Mouse (Mus musculus) megakaryocyte, embryonic 14.5 days (primary cell): ENCODE measurements around the gene Ptdss2. TPM values are rescaled to one million over a fixed set of nuclear protein-coding genes. Genes with fewer than 3 reads are reported as not detected.

Experiments
- H3K27me3 ChIP-seq: replicated peaks from 2 replicates; pipeline ENCODE3; 2012; ENCODE audit warnings: inconsistent platforms
- H3K36me3 ChIP-seq: replicated peaks from 2 replicates; pipeline ENCODE3; 2012; ENCODE audit warnings: low read length, inconsistent platforms, mixed read lengths
- H3K4me1 ChIP-seq: 2 replicates; pipeline ENCODE4 v1.6.1; 2012; ENCODE audit warnings: inconsistent platforms
- H3K4me3 ChIP-seq: replicated peaks from 2 replicates; pipeline ENCODE3; 2012; ENCODE audit warnings: moderate library complexity, mild to moderate bottlenecking, inconsistent platforms
- H3K9me3 ChIP-seq: 2 replicates; pipeline ENCODE4 v1.6.1; 2012; ENCODE audit warnings: inconsistent platforms
- FLI1 ChIP-seq: IDR thresholded peaks from 2 replicates; pipeline ENCODE4 v1.6.1; 2012; ENCODE audit warnings: low read length, inconsistent platforms, mixed read lengths
- GATA1 ChIP-seq: IDR thresholded peaks from 3 replicates; pipeline ENCODE4 v1.6.1; 2012; ENCODE audit warnings: mixed read lengths, low read length, inconsistent platforms, borderline replicate concordance
- polyA plus RNA-seq: library from polyadenylated mRNA; stranded (reverse); fragments of >175 nt; gene quantifications from 2 replicates; pipeline ENCODE4 v1.2.3, GENCODE M21; 2012; ENCODE audit warnings: low replicate concordance; ENCODE audit not compliant: insufficient read depth

Ptdss2 gene
- polyA plus RNA-seq, 1 experiment: 81.5 TPM

GRCm38 (mm10) chr7:141094487-141095205 is 27.5 kb upstream of the Ptdss2 start:
- H3K9me3 ChIP-seq: no peaks in the 10 kb centered on the region
- no peaks in the 10 kb centered on the region for H3K27me3 ChIP-seq
- peaks cover 81% of the 10 kb centered on the region for H3K4me1 ChIP-seq
- H3K4me3 ChIP-seq: peak overlapping the region; percentile 95
- TF ChIP-seq FLI1 (no peak), GATA1 (no peak)
- peaks cover 58% of the 10 kb centered on the region for H3K36me3 ChIP-seq

GRCm38 (mm10) chr7:141096021-141096420 is 26.2 kb upstream of the Ptdss2 start:
- Histone ChIP-seq H3K4me1 (peaks cover 69% of the 10 kb centered on the region), H3K4me3 (peak overlapping the region; percentile 95)
- TF ChIP-seq GATA1 (no peak), FLI1 (no peak)

GRCm38 (mm10) chr7:141096649-141097056 is 25.5 kb upstream of the Ptdss2 start:
- peak overlapping the region; percentile 95 for H3K4me3 ChIP-seq

More at GRCm38 (mm10) chr7:141096021-141096420, 26.2 kb upstream of the Ptdss2 start:
- peaks cover 2% of the 10 kb centered on the region for H3K27me3 ChIP-seq
- peaks cover 45% of the 10 kb centered on the region for H3K36me3 ChIP-seq
- H3K9me3 ChIP-seq: no peaks in the 10 kb centered on the region

GRCm38 (mm10) chr7:141097177-141097576 is 25.0 kb upstream of the Ptdss2 start:
- H3K4me3 ChIP-seq: peak overlapping the region; percentile 95
- H3K36me3 ChIP-seq: peaks cover 33% of the 10 kb centered on the region
- H3K27me3 ChIP-seq: peaks cover 5% of the 10 kb centered on the region
- H3K4me1 ChIP-seq: peaks cover 58% of the 10 kb centered on the region
- H3K9me3 ChIP-seq: no peaks in the 10 kb centered on the region
- no peak for TF ChIP-seq FLI1
- no peak for TF ChIP-seq GATA1

More at GRCm38 (mm10) chr7:141096649-141097056, 25.5 kb upstream of the Ptdss2 start:
- TF ChIP-seq GATA1 (no peak), FLI1 (no peak)
- Histone ChIP-seq H3K4me1 (peaks cover 63% of the 10 kb centered on the region), H3K27me3 (peaks cover 2% of the 10 kb centered on the region), H3K9me3 (no peaks in the 10 kb centered on the region), H3K36me3 (peaks cover 38% of the 10 kb centered on the region)

- H3K4me3 ChIP-seq: no peak within 1 kb of the TSS
- peaks cover 40% of the 10 kb centered on the region for H3K4me1 ChIP-seq
- H3K27me3 ChIP-seq: peaks cover 7% of the 10 kb centered on the region
- peaks cover 4% of the 10 kb centered on the region for H3K36me3 ChIP-seq
- TF ChIP-seq GATA1: no peak
- no peak for TF ChIP-seq FLI1
- peaks cover 8% of the 10 kb centered on the region for H3K9me3 ChIP-seq
Observed at GRCm38 (mm10) chr7:141099911-141100691, 22.1 kb upstream of the Ptdss2 start, which contains the start of gene Sigirr. Sigirr (minus strand) TSS chr7:141100572.

- H3K36me3 ChIP-seq: no peaks in the 10 kb centered on the region
- peaks cover 20% of the 10 kb centered on the region for H3K27me3 ChIP-seq
- no peak for TF ChIP-seq GATA1
- TF ChIP-seq FLI1: no peak
- H3K4me1 ChIP-seq: peaks cover 12% of the 10 kb centered on the region
- H3K9me3 ChIP-seq: peaks cover 15% of the 10 kb centered on the region
- H3K4me3 ChIP-seq: no peak overlapping the region
Observed at GRCm38 (mm10) chr7:141103161-141103560, 19.0 kb upstream of the Ptdss2 start.

GRCm38 (mm10) chr7:141115874-141116273 is 6.3 kb upstream of the Ptdss2 start:
- TF ChIP-seq GATA1 (no peak), FLI1 (no peak)
- H3K27me3 ChIP-seq: peaks cover 19% of the 10 kb centered on the region
- no peak overlapping the region for H3K4me3 ChIP-seq
- H3K4me1 ChIP-seq: peaks cover 39% of the 10 kb centered on the region
- no peaks in the 10 kb centered on the region for H3K36me3 ChIP-seq
- H3K9me3 ChIP-seq: no peaks in the 10 kb centered on the region

- TF ChIP-seq FLI1 (no peak), GATA1 (no peak)
- Histone ChIP-seq H3K27me3 (peaks cover 18% of the 10 kb centered on the region), H3K4me1 (peaks cover 52% of the 10 kb centered on the region)
Observed at GRCm38 (mm10) chr7:141117636-141118035, 4.5 kb upstream of the Ptdss2 start, which contains the start of gene Ano9. Ano9 (minus strand) TSS chr7:141117806.

GRCm38 (mm10) chr7:141119487-141119886 is 2.7 kb upstream of the Ptdss2 start:
- TF ChIP-seq GATA1 (no peak), FLI1 (no peak)
- H3K36me3 ChIP-seq: no peaks in the 10 kb centered on the region
- H3K9me3 ChIP-seq: no peaks in the 10 kb centered on the region
- H3K27me3 ChIP-seq: peaks cover 15% of the 10 kb centered on the region
- peaks cover 60% of the 10 kb centered on the region for H3K4me1 ChIP-seq
- H3K4me3 ChIP-seq: no peak overlapping the region

More at GRCm38 (mm10) chr7:141117636-141118035, 4.5 kb upstream of the Ptdss2 start, which contains the start of gene Ano9:
- no peaks in the 10 kb centered on the region for H3K36me3 ChIP-seq
- H3K4me3 ChIP-seq: no peak within 1 kb of the TSS
- no peaks in the 10 kb centered on the region for H3K9me3 ChIP-seq

- TF ChIP-seq GATA1 (no peak), FLI1 (no peak)
- peaks cover 70% of the 10 kb centered on the region for H3K4me1 ChIP-seq
- H3K27me3 ChIP-seq: peaks cover 14% of the 10 kb centered on the region
- H3K9me3 ChIP-seq: no peaks in the 10 kb centered on the region
- no peak overlapping the region for H3K4me3 ChIP-seq
- H3K36me3 ChIP-seq: no peaks in the 10 kb centered on the region
Observed at GRCm38 (mm10) chr7:141120605-141121004, 1.6 kb upstream of the Ptdss2 start.
